Mouse (Mus musculus) hindbrain, embryonic 15.5 days (tissue): ENCODE data around the gene Ldb2. TPM values are rescaled to one million over a fixed set of nuclear protein-coding genes. Genes with fewer than 3 reads are reported as not detected.

Experiments
- ATAC-seq: fragments of 200-750 bp; cut with Nextera tagmentation; 2 replicates; pipeline ENCODE4 v1.8.0; 2017; ENCODE audit warnings: low read depth, moderate number of reproducible peaks, moderate TSS enrichment; ENCODE audit not compliant: low FRiP score
- H3K27ac ChIP-seq: fragments of 300-500 bp; sonication (generic); replicated peaks from 2 replicates; pipeline ENCODE4 v1.5.1; 2015; ENCODE audit warnings: mild to moderate bottlenecking, inconsistent platforms
- H3K27me3 ChIP-seq: fragments of 300-500 bp; sonication (generic); 2 replicates; pipeline ENCODE4 v1.6.1; 2015; ENCODE audit warnings: control low read depth, inconsistent platforms
- H3K36me3 ChIP-seq: fragments of 300-500 bp; sonication (generic); 2 replicates; pipeline ENCODE4 v1.6.1; 2015; ENCODE audit warnings: control low read depth, inconsistent platforms
- H3K4me1 ChIP-seq: fragments of 300-500 bp; sonication (generic); replicated peaks from 2 replicates; pipeline ENCODE4 v1.6.1; 2015; ENCODE audit warnings: control low read depth, inconsistent platforms
- H3K4me2 ChIP-seq: fragments of 300-500 bp; sonication (generic); 2 replicates; pipeline ENCODE4 v1.6.1; 2015; ENCODE audit warnings: moderate library complexity, mild to moderate bottlenecking, inconsistent platforms
- H3K4me3 ChIP-seq: fragments of 300-500 bp; sonication (generic); 2 replicates; pipeline ENCODE4 v1.5.1; 2015; ENCODE audit warnings: mild to moderate bottlenecking, inconsistent platforms
- H3K9ac ChIP-seq: fragments of 300-500 bp; sonication (generic); 2 replicates; pipeline ENCODE4 v1.6.1; 2015; ENCODE audit warnings: inconsistent platforms
- H3K9me3 ChIP-seq: fragments of 300-500 bp; sonication (generic); 2 replicates; pipeline ENCODE4 v1.6.1; 2016; ENCODE audit warnings: control low read depth, inconsistent platforms
- WGBS: fragments of 180-500 bp; shearing (Covaris S2); methylation state at CpG from one replicate; pipeline ENCODE4 v1.1.7; 2015; 5-methylcytosine and 5-hydroxymethylcytosine counted together
- polyA plus RNA-seq: library from polyadenylated mRNA; unstranded; fragments of >200 nt; fragmentation: Nextera tagmentation; extraction: Ambion mirVana; gene quantifications from 2 replicates; pipeline ENCODE4 v1.2.1, GENCODE M21; 2015

Gene Ldb2
- polyA plus RNA-seq, 1 experiment from 2014 or later, result 44.6 TPM

DNA sequence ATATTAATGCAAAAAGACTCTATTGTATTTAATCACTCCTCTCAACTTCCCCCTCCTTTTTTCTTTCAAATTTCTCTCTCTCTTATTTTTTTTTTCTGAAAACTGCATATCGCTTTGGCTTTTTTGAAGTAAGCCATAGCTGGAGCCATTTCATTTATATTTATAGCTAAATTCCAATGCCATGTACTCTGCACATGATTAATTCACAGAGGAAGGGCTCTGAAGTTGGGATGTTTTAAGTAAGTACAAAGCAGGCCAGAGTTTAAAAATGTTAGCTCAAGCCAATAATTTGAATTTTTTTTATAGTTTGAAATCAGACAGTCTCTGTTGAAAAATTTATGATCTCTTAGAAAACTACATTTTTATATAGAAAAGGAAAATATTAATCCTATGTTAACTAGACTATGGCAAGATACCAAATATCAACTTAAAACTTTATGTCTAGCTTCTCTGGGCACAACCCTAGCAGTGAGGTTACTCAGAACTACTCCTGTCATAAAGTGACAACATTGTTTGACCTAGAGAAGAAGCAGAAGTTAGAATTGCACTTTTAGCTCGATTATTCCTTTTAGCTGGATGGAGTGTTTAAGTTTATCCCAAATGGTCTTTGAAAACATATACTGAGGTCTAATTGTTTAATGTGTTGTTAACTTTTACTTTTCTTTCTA, 222.7 kb downstream of the Ldb2 start:
- no peak overlapping the region for H3K27ac ChIP-seq
- H3K27me3 ChIP-seq, result no peaks in the 10 kb centered on the region
- peaks cover 17% of the 10 kb centered on the region for H3K4me1 ChIP-seq
- no peak for ATAC-seq
- no peak overlapping the region for H3K4me3 ChIP-seq
- H3K9me3 ChIP-seq, result no peaks in the 10 kb centered on the region
- no peaks in the 10 kb centered on the region for H3K36me3 ChIP-seq
- 89% methylated on average over 2 of the region's 2 CpGs for WGBS
- no peak overlapping the region for H3K4me2 ChIP-seq
- no peak overlapping the region for H3K9ac ChIP-seq

DNA sequence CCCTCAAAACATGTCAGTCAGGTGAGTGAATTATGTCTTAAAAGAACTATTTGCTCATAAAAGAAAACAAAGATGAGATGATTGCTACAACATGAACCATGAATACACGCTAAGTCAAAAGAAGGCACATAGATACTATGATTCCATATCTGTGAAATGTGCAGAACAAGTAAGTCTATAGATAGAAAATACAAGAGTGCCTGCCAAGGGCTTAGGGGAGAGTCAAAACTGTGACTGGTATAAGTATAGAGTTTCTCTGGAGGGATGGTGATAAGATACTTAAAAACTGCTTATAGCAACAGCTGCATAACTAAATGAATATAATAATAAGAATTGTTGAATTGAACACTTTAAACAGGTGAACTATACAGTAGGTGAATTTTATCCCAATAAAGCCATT, 224.8 kb downstream of the Ldb2 start:
- Histone ChIP-seq H3K4me1 (peaks cover 3% of the 10 kb centered on the region; the same call in 1 of the 2 replicates), H3K27me3 (no peaks in the 10 kb centered on the region), H3K9me3 (no peaks in the 10 kb centered on the region), H3K36me3 (no peaks in the 10 kb centered on the region), H3K4me3 (no peak overlapping the region), H3K9ac (no peak overlapping the region), H3K27ac (no peak overlapping the region), H3K4me2 (no peak overlapping the region)
- no peak for ATAC-seq
- WGBS, result 91% methylated on average over 1 of the region's 1 CpGs

GRCm38 (mm10) chr5:44553765-44554352, 245.6 kb downstream of the Ldb2 start:
- no peak for ATAC-seq
- WGBS, result 85% methylated on average over 11 of the region's 11 CpGs

GRCm38 (mm10) chr5:44553155-44553554, 246.3 kb downstream of the Ldb2 start:
- Histone ChIP-seq H3K36me3 (no peaks in the 10 kb centered on the region), H3K4me2 (no peak overlapping the region), H3K4me1 (no peaks in the 10 kb centered on the region), H3K9ac (no peak overlapping the region), H3K27ac (no peak overlapping the region), H3K9me3 (no peaks in the 10 kb centered on the region), H3K27me3 (no peaks in the 10 kb centered on the region), H3K4me3 (no peak overlapping the region)
- ATAC-seq, result no peak

More at GRCm38 (mm10) chr5:44553765-44554352, 245.6 kb downstream of the Ldb2 start:
- no peak overlapping the region for H3K4me2 ChIP-seq
- 0 out of 2 replicates have a peak, but pooled peaks cover 3% of the 10 kb centered on the region for H3K4me1 ChIP-seq
- no peak overlapping the region for H3K9ac ChIP-seq
- no peak overlapping the region for H3K4me3 ChIP-seq
- no peaks in the 10 kb centered on the region for H3K27me3 ChIP-seq
- no peak overlapping the region for H3K27ac ChIP-seq
- H3K9me3 ChIP-seq, result no peaks in the 10 kb centered on the region
- H3K36me3 ChIP-seq, result no peaks in the 10 kb centered on the region

- H3K4me3 ChIP-seq, result no peak overlapping the region
- no peaks in the 10 kb centered on the region for H3K9me3 ChIP-seq
- 81% methylated on average over 8 of the region's 8 CpGs for WGBS
- no peaks in the 10 kb centered on the region for H3K4me1 ChIP-seq
- H3K27me3 ChIP-seq, result no peaks in the 10 kb centered on the region
- no peak overlapping the region for H3K4me2 ChIP-seq
- H3K27ac ChIP-seq, result no peak overlapping the region
- no peak for ATAC-seq
- no peak overlapping the region for H3K9ac ChIP-seq
- H3K36me3 ChIP-seq, result no peaks in the 10 kb centered on the region
These were observed 247.4 kb downstream of the Ldb2 start for GRCm38 (mm10) chr5:44552121-44552520.

- Histone ChIP-seq H3K27me3 (no peaks in the 10 kb centered on the region), H3K9me3 (no peaks in the 10 kb centered on the region), H3K9ac (no peak overlapping the region), H3K4me2 (no peak overlapping the region), H3K4me3 (no peak overlapping the region), H3K27ac (no peak overlapping the region), H3K4me1 (no peaks in the 10 kb centered on the region), H3K36me3 (no peaks in the 10 kb centered on the region)
- 56% methylated on average over 11 of the region's 11 CpGs for WGBS
- no peak for ATAC-seq
These were observed 251.0 kb downstream of the Ldb2 start for GRCm38 (mm10) chr5:44548468-44548867.

DNA sequence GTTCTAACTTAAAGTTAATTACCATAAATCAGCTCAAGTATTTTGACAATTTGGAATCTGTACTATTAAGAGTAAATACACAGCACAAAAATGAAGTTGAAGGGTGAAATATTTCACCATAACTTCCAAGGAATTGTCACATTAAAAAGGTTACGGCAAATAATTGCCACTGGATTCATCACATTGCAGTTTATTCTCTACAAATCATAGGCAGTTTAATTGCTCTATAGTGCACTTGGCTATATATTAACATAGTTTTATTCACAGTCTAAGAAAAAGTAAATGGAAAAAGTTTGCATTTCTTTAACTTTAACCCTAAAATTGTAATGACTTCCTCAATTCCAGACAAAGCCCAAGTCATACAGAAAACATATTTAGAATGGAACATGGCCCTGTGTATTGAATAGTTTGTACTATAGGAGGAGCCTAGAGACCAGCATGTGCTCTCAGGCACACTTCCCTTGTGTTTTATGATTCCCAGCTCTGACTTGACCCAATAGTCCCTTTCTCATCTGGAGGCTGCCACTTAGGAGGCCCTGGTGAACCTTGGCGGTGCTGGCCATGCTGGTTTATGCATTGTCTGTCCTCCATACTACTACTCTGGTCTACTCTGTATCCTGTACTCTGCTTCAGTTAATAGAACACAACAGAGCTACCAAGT, 255.9 kb downstream of the Ldb2 start:
- WGBS, result 100% methylated on average over 2 of the region's 2 CpGs
- H3K36me3 ChIP-seq, result no peaks in the 10 kb centered on the region

DNA sequence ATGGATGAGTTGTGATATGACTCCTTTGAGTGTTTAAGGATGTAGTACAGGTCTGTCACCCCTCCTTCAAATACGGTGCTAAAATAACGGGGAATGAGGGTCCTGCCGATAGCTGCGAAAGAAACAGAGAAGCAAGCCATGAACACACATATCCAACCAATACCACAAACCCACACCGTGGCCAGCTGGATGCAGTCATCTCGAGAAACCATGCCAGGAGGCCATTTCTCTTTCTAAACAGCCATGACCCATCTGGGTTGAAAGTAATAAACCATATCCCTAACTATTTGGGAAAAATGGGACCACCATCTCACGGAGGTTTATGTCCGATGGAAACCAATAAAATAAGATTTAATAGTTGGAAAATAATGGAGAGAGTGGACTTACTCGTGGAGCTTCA, 257.7 kb downstream of the Ldb2 start:
- Histone ChIP-seq H3K9me3 (no peaks in the 10 kb centered on the region), H3K36me3 (no peaks in the 10 kb centered on the region), H3K9ac (no peak overlapping the region), H3K4me2 (no peak overlapping the region), H3K4me1 (peaks cover 27% of the 10 kb centered on the region), H3K27me3 (no peaks in the 10 kb centered on the region), H3K27ac (no peak overlapping the region), H3K4me3 (no peak overlapping the region)
- WGBS, result 90% methylated on average over 9 of the region's 9 CpGs
- ATAC-seq, result no peak

More for the DNA sequence above, 255.9 kb downstream of the Ldb2 start:
- ATAC-seq, result no peak
- H3K27ac ChIP-seq, result no peak overlapping the region
- H3K4me2 ChIP-seq, result no peak overlapping the region
- no peaks in the 10 kb centered on the region for H3K27me3 ChIP-seq
- peaks cover 13% of the 10 kb centered on the region for H3K4me1 ChIP-seq
- H3K9me3 ChIP-seq, result no peaks in the 10 kb centered on the region
- H3K4me3 ChIP-seq, result no peak overlapping the region
- H3K9ac ChIP-seq, result no peak overlapping the region

DNA sequence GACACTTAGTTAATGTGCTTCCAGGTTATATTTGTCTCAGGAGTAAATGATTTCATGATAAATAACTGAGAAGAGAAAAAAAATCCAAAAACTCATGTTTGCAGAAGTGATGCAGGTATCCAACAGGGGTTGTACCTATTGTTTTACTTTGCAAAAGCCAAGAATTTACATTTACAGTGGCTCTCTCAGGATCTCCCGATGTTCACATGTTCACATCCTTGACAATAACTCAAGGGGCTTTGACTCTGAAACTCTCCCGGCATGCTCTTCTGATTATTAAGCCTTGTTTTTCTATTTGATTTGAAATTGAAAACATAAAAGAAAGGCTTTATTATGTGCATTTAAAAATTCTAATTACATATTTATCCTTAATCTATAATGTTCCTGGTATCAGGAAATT, 260.8 kb downstream of the Ldb2 start:
- H3K27ac ChIP-seq, result peak overlapping the region; percentile 59
- H3K4me3 ChIP-seq, result no peak overlapping the region
- H3K9ac ChIP-seq, result no peak overlapping the region
- no peaks in the 10 kb centered on the region for H3K9me3 ChIP-seq
- peaks cover 28% of the 10 kb centered on the region for H3K4me1 ChIP-seq
- no peaks in the 10 kb centered on the region for H3K27me3 ChIP-seq
- ATAC-seq, result no peak
- WGBS, result 20% methylated on average over 2 of the region's 2 CpGs
- no peak overlapping the region for H3K4me2 ChIP-seq
- no peaks in the 10 kb centered on the region for H3K36me3 ChIP-seq

DNA sequence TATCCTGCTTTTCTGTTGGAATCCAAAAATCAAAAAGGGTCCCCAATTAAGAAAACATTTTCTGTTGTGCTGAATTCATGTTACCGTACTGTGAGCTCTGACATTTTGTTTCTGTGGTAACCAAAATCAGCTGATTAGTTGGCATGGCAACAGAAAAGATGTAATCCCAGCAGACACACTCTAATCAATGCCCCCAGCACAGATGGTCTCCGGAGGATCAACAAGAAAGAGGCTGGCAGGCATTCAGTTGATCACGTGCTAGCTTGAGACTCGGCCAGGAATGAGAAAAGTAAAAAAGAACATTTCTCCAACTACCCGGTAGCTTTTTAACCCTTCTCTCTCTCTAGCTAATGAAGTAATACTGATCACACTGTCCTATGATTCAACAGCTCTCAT, 261.5 kb downstream of the Ldb2 start:
- no peaks in the 10 kb centered on the region for H3K36me3 ChIP-seq
- H3K4me1 ChIP-seq, result peaks cover 28% of the 10 kb centered on the region
- no peak overlapping the region for H3K4me3 ChIP-seq
- H3K9me3 ChIP-seq, result no peaks in the 10 kb centered on the region
- peak overlapping the region; percentile 56 for H3K27ac ChIP-seq
- H3K9ac ChIP-seq, result no peak overlapping the region
- H3K4me2 ChIP-seq, result peak overlapping the region; percentile 37
- ATAC-seq, result peak; percentile 94
- 8% methylated on average over 5 of the region's 5 CpGs for WGBS
- H3K27me3 ChIP-seq, result no peaks in the 10 kb centered on the region

DNA sequence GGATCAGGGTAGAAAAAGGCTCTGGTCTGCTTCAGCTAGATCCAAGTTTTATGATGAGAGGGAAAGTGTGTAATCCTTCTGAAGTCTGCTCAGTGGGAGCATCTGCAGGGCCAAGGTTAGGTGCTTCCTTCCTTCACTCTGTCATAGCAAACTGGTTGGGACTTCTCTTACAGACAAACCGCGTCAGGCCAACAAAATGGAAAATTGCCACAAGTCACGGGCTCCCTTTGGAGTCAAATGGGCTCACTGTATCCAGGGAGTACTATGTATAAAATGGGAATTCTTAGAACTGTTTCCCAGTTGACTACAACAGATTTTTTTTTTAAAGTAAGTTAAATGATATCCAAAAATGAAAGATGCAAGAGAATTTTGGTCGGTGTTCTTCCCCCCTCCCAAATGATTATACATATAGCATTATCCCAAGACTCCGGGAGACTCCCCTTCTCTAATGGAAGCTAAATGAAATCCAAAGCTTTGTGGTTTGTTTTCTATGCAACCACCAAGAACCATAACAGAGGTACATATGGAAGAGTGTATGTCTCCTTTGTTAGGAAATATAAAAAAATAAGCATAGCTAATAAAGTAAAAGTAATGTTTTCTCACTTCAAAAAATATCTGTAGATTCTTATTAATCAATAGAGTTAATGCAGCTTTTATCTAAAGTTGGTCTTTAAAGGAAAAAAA, 262.0 kb downstream of the Ldb2 start:
- Histone ChIP-seq H3K36me3 (no peaks in the 10 kb centered on the region), H3K4me3 (no peak overlapping the region), H3K27ac (peak overlapping the region; percentile 81), H3K4me1 (peaks cover 28% of the 10 kb centered on the region), H3K27me3 (no peaks in the 10 kb centered on the region), H3K9me3 (no peaks in the 10 kb centered on the region), H3K4me2 (peak overlapping the region; percentile 37), H3K9ac (no peak overlapping the region)
- 36% methylated on average over 5 of the region's 5 CpGs for WGBS
- ATAC-seq, result peak; percentile 57; the same call in 1 of the 2 replicates

- Histone ChIP-seq H3K9me3 (no peaks in the 10 kb centered on the region), H3K4me2 (no peak overlapping the region), H3K27ac (no peak overlapping the region), H3K4me3 (no peak overlapping the region), H3K27me3 (no peaks in the 10 kb centered on the region), H3K36me3 (no peaks in the 10 kb centered on the region), H3K4me1 (no peaks in the 10 kb centered on the region), H3K9ac (no peak overlapping the region)
- 72% methylated on average over 3 of the region's 3 CpGs for WGBS
- ATAC-seq, result no peak
These were observed 270.0 kb downstream of the Ldb2 start for GRCm38 (mm10) chr5:44529466-44529865.
